Mouse (Mus musculus) embryonic facial prominence, embryonic 13.5 days (tissue): ENCODE measurements at regions not wholly inside any gene's neighbourhood (a gene's known extent, or its start where the extent isn't known, plus 50 kb on each side); places are given as distances from the start of the nearest gene placed in this dataset.
"Not testable (repeated sequence)": the region's sequence is repeated elsewhere in the genome, so short reads cannot be mapped to it uniquely, and the experiment has no call there.

Experiments
- ATAC-seq: fragments of 200-750 bp; cut with Nextera tagmentation; 2 replicates; pipeline ENCODE4 v1.8.0; 2017; ENCODE audit warnings: low read depth; ENCODE audit not compliant: insufficient number of reproducible peaks, insufficient read depth, low FRiP score, low TSS enrichment
- H3K27ac ChIP-seq: fragments of 300-500 bp; sonication (generic); 2 replicates; pipeline ENCODE4 v1.5.1; 2015; ENCODE audit warnings: moderate library complexity, mild to moderate bottlenecking, inconsistent platforms
- H3K27me3 ChIP-seq: fragments of 300-500 bp; sonication (generic); 2 replicates; pipeline ENCODE4 v1.6.1; 2015; ENCODE audit warnings: mild to moderate bottlenecking, inconsistent platforms
- H3K36me3 ChIP-seq: fragments of 300-500 bp; sonication (generic); 2 replicates; pipeline ENCODE4 v1.6.1; 2015; ENCODE audit warnings: mild to moderate bottlenecking, inconsistent platforms
- H3K4me1 ChIP-seq: fragments of 300-500 bp; sonication (generic); 2 replicates; pipeline ENCODE4 v1.6.1; 2015; ENCODE audit warnings: inconsistent platforms
- H3K4me2 ChIP-seq: fragments of 300-500 bp; sonication (generic); 2 replicates; pipeline ENCODE4 v1.6.1; 2015; ENCODE audit warnings: moderate library complexity, mild to moderate bottlenecking, inconsistent platforms
- H3K4me3 ChIP-seq: fragments of 300-500 bp; sonication (generic); 2 replicates; pipeline ENCODE4 v1.5.1; 2015; ENCODE audit warnings: mild to moderate bottlenecking, inconsistent platforms
- H3K9ac ChIP-seq: fragments of 300-500 bp; sonication (generic); 2 replicates; pipeline ENCODE4 v1.6.1; 2015; ENCODE audit warnings: mild to moderate bottlenecking, inconsistent platforms
- H3K9me3 ChIP-seq: fragments of 300-500 bp; sonication (generic); 2 replicates; pipeline ENCODE4 v1.6.1; 2016; ENCODE audit warnings: inconsistent platforms
- WGBS: fragments of 180-500 bp; shearing (Covaris S2); methylation state at CpG from one replicate; pipeline ENCODE4 v1.1.7; 2015; ENCODE audit warnings: mixed read lengths; 5-methylcytosine and 5-hydroxymethylcytosine counted together

DNA sequence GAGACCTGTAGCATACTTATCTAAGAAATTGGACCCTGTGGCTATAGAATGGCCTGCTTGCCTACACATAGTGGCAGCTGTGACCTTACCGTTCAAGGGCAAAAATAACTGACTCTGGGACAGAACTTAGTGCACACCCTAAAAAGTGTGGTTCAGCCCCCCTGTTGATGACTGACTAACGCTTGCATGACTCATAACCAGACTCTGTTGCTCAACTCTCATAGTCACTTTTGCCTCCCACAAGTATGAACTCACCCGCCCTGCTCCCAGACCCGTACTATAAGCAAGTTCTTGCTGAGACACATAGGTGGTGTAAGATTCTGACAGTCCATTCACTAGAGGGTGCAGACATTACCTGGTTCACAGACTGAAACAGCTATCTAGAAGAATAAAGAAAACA lies 424.3 kb upstream of the Cntn5 start:
- 84% methylated on average over 4 of the region's 4 CpGs for WGBS
- no peak for ATAC-seq
- H3K9me3 ChIP-seq, result no peaks in the 10 kb centered on the region
- H3K27me3 ChIP-seq, result no peaks in the 10 kb centered on the region
- no peak overlapping the region for H3K9ac ChIP-seq
- no peak overlapping the region for H3K27ac ChIP-seq
- no peaks in the 10 kb centered on the region for H3K36me3 ChIP-seq
- no peak overlapping the region for H3K4me2 ChIP-seq
- H3K4me3 ChIP-seq, result no peak overlapping the region
- no peaks in the 10 kb centered on the region for H3K4me1 ChIP-seq

DNA sequence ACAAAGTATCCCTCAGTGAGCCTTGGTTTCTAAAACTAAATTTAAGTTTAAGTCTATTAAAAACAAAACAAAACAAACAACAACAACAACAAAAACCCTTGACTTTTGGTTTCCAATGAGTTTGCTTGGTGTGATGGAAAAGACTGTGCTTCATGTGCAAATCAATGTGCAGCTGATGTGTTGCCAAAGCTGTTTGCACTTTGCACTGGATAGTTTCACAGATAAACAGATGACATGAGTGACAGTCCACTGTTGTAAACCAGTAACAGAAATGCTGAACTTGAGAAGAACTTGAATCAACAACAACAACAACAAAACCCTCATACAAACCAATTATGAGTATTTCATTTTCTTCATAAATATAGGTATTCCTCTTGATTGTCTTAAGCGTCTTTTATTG lies 412.6 kb upstream of the Cntn5 start:
- Histone ChIP-seq H3K9ac (no peak overlapping the region), H3K27ac (no peak overlapping the region), H3K4me3 (no peak overlapping the region), H3K4me1 (no peaks in the 10 kb centered on the region), H3K9me3 (no peaks in the 10 kb centered on the region), H3K4me2 (no peak overlapping the region), H3K27me3 (no peaks in the 10 kb centered on the region), H3K36me3 (no peaks in the 10 kb centered on the region)
- 87% methylated on average over 1 of the region's 1 CpGs for whole genome bisulfite sequencing
- ATAC-seq, result no peak

DNA sequence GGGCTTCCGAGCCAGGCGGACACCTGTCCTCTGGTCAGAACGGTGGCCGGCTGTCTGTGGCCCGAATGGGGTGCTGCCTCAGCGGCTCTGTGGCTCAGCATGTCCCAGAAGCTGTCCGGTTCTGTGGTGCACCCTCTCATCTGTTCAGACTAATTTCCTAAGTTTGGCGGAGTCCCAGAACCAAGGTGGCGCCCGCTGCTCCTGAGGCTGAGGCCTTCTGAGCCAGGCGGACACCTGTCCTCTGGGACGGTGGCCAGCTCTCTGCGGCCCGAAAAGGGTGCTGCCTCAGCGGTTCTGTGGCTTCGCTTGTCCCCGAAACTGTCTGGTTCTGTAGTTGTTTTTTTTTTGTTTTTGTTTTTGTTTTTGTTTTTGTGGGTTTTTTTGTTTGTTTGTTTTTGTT lies 392.5 kb upstream of the Cntn5 start:
- not testable (repeated sequence) for H3K9ac ChIP-seq, H3K4me2 ChIP-seq, H3K4me3 ChIP-seq, H3K36me3 ChIP-seq, H3K9me3 ChIP-seq, H3K27me3 ChIP-seq, H3K27ac ChIP-seq, H3K4me1 ChIP-seq, ATAC-seq
- WGBS, result 93% methylated on average over 17 of the region's 17 CpGs

DNA sequence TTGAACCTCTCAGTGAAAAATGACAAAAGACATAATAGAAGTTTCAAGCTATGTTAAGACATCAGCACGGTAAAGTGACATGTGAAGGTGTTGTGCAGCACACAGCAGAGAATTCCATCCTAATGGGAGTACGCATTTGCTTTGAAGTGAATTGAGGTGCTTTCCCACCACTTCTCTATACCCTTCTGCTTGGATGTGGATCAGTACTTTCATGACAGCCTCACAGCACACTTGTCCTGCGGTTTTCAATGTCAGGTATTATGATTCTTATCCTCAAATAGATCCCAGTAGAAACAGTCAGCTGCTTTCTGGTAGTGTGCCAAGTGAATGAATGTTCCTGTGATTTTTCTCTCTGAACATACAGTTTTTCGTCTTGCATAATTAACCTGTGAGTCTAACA lies 380.6 kb upstream of the Cntn5 start:
- Histone ChIP-seq H3K9me3 (no peaks in the 10 kb centered on the region), H3K27me3 (no peaks in the 10 kb centered on the region), H3K27ac (no peak overlapping the region), H3K4me3 (no peak overlapping the region), H3K36me3 (no peaks in the 10 kb centered on the region), H3K4me1 (no peaks in the 10 kb centered on the region), H3K4me2 (no peak overlapping the region), H3K9ac (no peak overlapping the region)
- WGBS, result 75% methylated on average over 4 of the region's 4 CpGs
- no peak for ATAC-seq

DNA sequence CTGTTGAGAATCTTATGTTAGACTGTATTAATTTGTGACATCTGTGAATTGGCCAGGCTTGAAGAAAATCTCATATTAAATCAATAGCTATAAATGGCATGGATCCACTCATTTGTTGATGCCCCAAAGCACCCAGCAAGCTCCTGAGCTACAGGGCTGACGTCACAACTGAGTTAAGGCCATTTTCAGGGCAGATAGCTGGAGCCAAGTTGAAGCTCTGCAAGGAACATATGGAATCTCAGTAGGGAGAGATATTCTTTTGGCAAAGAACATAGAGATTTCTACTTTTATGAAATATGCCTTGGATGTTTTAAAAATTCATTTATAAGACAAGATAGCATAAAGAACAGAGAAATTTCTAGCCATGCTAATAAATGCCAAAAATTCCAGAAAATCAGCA lies 380.0 kb upstream of the Cntn5 start:
- WGBS, result 58% methylated on average over 1 of the region's 1 CpGs
- H3K9ac ChIP-seq, result no peak overlapping the region
- ATAC-seq, result no peak
- H3K4me1 ChIP-seq, result no peaks in the 10 kb centered on the region
- no peaks in the 10 kb centered on the region for H3K9me3 ChIP-seq
- H3K27me3 ChIP-seq, result no peaks in the 10 kb centered on the region
- H3K4me2 ChIP-seq, result no peak overlapping the region
- H3K27ac ChIP-seq, result no peak overlapping the region
- no peak overlapping the region for H3K4me3 ChIP-seq
- no peaks in the 10 kb centered on the region for H3K36me3 ChIP-seq

DNA sequence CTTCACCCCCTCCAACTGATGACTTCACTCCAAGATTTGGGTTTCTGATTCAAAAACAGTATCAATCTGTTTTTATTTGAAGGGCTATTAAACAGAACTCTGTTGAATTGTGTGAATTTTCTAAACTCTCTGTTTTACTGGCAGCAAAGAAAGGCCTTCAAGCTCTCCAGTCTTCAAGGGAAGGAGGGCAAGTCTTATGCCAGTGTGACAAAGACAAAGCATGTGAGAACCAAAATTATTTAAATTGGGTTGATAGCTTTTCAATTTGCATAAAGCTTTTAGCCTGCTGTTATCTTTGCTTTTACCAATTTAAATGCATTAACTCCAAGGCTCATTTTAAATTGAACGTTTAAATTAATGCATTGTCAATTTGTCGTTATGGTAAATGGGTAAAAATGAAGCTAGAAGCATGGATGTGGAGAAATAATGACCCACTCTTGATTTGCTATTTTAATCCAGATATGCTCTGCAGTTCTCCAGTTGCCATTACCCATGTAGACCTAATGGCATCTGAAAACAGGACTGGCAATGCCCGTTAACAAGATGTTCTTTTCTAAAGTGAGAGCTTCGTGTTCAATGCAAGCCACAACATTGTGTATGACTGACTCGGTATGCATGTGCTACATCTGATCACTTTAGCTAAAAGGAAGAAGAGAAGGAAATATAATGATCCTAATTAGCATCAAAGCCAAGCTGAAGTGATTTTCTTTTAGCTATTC lies 375.0 kb upstream of the Cntn5 start:
- no peaks in the 10 kb centered on the region for H3K27me3 ChIP-seq
- H3K4me1 ChIP-seq, result no peaks in the 10 kb centered on the region
- H3K4me2 ChIP-seq, result no peak overlapping the region
- ATAC-seq, result no peak
- H3K9me3 ChIP-seq, result no peaks in the 10 kb centered on the region
- no peak overlapping the region for H3K9ac ChIP-seq
- 86% methylated on average over 5 of the region's 5 CpGs for WGBS
- H3K27ac ChIP-seq, result no peak overlapping the region
- no peaks in the 10 kb centered on the region for H3K36me3 ChIP-seq
- H3K4me3 ChIP-seq, result no peak overlapping the region

DNA sequence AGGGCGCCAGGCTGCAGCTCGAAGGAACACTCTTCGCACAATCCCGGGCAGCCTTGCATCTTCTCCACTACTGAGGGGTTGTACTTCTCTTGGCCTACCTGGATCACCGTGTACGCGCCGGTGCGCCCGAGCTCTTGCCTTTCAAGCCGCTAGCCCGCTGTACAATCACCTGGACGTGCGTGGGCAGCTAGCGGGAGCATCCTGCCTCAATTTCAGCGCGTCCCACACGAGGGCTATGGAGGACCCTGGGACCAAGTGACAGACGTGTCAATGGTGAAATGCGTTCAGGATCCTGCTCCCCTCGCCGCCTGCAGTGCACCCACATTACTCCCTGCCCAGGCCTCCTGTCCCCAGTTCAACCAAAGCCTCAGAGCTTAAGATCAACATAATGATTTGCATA lies 373.2 kb upstream of the Cntn5 start:
- H3K27ac ChIP-seq, result no peak overlapping the region
- WGBS, result 93% methylated on average over 22 of the region's 22 CpGs
- no peaks in the 10 kb centered on the region for H3K36me3 ChIP-seq
- H3K4me1 ChIP-seq, result no peaks in the 10 kb centered on the region
- H3K9ac ChIP-seq, result no peak overlapping the region
- no peak overlapping the region for H3K4me2 ChIP-seq
- ATAC-seq, result no peak
- no peak overlapping the region for H3K4me3 ChIP-seq
- H3K27me3 ChIP-seq, result no peaks in the 10 kb centered on the region
- no peaks in the 10 kb centered on the region for H3K9me3 ChIP-seq

DNA sequence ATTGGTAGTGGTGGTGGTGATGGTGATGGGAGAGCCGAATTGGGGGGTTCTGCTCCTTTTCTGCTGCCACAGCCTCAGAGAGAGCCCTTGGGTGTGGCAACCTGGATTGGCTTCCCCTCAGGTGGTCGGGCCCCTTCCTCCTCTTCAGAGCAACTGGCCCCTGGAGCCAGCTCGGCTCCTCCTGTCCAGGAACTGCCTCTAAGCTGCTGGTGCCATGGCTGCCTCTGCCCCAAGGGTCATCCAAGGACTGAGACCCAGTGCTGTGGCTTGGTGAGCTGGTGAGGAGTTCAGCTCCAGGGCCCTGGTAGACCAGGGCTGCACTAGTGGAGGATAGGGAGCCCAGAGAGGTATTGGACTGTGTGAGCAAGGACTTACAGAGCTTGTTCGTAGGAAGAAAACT lies 372.4 kb upstream of the Cntn5 start:
- Histone ChIP-seq H3K27ac (no peak overlapping the region), H3K4me3 (no peak overlapping the region), H3K4me2 (no peak overlapping the region), H3K9ac (no peak overlapping the region), H3K27me3 (no peaks in the 10 kb centered on the region), H3K4me1 (no peaks in the 10 kb centered on the region), H3K36me3 (no peaks in the 10 kb centered on the region), H3K9me3 (no peaks in the 10 kb centered on the region)
- 77% methylated on average over 4 of the region's 4 CpGs for WGBS
- no peak for ATAC-seq

DNA sequence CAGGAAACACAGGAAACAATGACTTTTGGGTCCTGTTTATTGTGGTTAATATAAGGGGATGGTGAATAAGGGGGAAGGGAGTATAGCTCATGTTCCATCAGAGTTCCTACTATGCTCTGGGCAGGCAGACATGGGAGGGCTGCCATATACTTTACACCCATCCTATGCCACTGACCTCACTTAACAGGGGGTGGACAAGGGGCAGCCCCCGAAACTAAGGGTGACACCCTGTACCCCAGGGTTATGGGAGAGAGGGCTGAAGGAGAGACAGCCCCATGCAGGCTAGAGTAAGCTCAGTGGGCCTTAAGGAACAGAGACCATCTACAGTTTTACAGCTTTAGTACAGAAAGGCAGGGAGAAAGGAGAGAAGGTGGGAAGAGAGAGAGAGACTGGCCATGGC lies 352.3 kb upstream of the Cntn5 start:
- Histone ChIP-seq H3K36me3 (no peaks in the 10 kb centered on the region), H3K27ac (no peak overlapping the region), H3K4me3 (no peak overlapping the region), H3K4me2 (no peak overlapping the region), H3K27me3 (no peaks in the 10 kb centered on the region), H3K9me3 (no peaks in the 10 kb centered on the region), H3K9ac (no peak overlapping the region), H3K4me1 (no peaks in the 10 kb centered on the region)
- 73% methylated on average over 1 of the region's 1 CpGs for WGBS
- ATAC-seq, result no peak

DNA sequence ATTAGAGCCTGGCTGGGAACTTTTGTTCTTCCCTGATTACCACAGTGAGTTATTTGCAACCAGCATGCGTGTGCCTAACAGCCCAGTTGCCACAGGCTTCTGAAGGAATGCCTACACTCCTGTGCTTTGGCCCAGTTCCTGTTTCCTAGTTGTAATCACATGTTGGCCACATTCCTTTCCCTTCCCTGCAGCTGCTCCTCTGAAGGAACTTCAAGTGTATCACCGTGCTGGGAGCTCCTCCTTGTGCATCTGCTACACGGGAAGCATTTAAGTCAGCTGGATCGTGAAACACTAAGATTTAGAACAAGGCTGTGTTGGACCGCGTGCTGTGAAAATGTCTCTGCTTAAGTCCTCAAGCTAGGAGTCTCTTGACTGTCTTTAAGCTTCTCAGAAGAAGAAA lies 302.3 kb upstream of the Cntn5 start:
- Histone ChIP-seq H3K36me3 (no peaks in the 10 kb centered on the region), H3K4me2 (no peak overlapping the region), H3K9me3 (no peaks in the 10 kb centered on the region), H3K27ac (no peak overlapping the region), H3K9ac (no peak overlapping the region), H3K27me3 (no peaks in the 10 kb centered on the region), H3K4me1 (no peaks in the 10 kb centered on the region), H3K4me3 (no peak overlapping the region)
- ATAC-seq, result no peak
- 50% methylated on average over 6 of the region's 6 CpGs for WGBS

DNA sequence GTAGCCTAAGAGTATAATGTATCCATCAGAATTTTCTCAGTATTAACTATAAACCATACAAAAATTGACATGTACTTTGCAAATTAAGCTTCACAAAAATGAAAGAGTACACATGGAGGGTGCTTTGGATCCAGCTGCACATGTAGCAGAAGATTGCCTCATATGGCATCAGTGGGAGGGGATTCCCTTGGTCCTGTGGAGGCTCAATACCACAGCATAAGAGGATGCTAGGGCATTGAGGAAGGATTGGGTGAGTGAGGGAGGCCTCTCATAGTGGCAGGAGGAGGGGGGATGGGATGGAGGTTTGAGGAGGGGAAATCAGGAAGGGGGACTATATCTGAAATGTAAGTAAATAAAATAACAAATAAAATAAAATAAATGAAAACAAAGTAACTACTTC lies 301.7 kb upstream of the Cntn5 start:
- no peak for ATAC-seq

DNA sequence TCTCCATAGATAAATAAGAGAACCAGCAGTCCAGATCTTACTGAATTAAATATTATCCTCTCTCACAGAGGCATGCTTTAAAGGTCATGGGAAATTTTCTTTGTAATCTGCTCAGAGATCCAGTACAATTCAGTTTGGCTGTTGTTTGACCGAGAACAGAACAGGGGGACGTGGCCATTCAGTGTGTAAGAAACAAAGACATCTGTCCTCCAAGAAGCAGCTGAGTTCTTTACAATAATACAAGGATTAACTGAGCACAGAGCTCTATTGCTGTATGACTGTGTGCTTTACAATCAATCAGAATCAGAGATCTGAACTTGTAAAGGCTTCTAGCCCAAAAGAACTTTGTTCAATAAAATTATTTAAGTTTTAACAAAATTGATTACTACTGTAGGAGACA lies 287.6 kb upstream of the Cntn5 start:
- H3K27me3 ChIP-seq, result no peaks in the 10 kb centered on the region
- no peaks in the 10 kb centered on the region for H3K4me1 ChIP-seq
- WGBS, result 60% methylated on average over 2 of the region's 2 CpGs
- no peak for ATAC-seq
- no peaks in the 10 kb centered on the region for H3K9me3 ChIP-seq
- no peak overlapping the region for H3K27ac ChIP-seq
- H3K9ac ChIP-seq, result no peak overlapping the region
- no peaks in the 10 kb centered on the region for H3K36me3 ChIP-seq
- no peak overlapping the region for H3K4me2 ChIP-seq
- H3K4me3 ChIP-seq, result no peak overlapping the region

More for the DNA sequence above, 301.7 kb upstream of the Cntn5 start:
- Histone ChIP-seq H3K4me3 (no peak overlapping the region), H3K27me3 (no peaks in the 10 kb centered on the region), H3K27ac (no peak overlapping the region), H3K4me2 (no peak overlapping the region), H3K9ac (no peak overlapping the region), H3K36me3 (no peaks in the 10 kb centered on the region), H3K9me3 (no peaks in the 10 kb centered on the region), H3K4me1 (no peaks in the 10 kb centered on the region)

DNA sequence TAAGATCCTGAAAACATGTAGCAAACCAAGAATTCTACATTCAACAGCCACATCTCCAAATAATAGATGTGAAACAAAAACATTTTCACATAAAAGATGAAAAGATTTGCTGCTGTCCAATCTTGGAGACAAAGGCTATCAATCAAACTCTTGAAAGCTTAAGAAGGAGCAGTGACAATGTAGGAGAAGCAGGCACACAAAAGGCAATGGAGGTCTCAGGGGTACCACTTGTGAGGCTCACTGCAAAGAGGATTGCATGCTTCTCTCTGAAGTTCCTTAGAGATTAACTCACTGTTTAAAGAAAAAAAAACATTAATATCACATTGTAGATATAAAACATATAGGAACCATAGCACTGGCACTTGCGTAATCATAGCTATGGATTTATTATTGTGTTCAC lies 241.2 kb upstream of the Cntn5 start:
- Histone ChIP-seq H3K4me3 (no peak overlapping the region), H3K27me3 (no peaks in the 10 kb centered on the region), H3K4me2 (no peak overlapping the region), H3K4me1 (no peaks in the 10 kb centered on the region), H3K9ac (no peak overlapping the region), H3K9me3 (no peaks in the 10 kb centered on the region), H3K36me3 (no peaks in the 10 kb centered on the region), H3K27ac (no peak overlapping the region)
- WGBS, result 98% methylated on average over 1 of the region's 1 CpGs
- no peak for ATAC-seq
